Mouse (Mus musculus): Measurements from ENCODE around the gene Cass4.
A peak's percentile ranks its signal among the peaks of the same experiment; 100 is the strongest.

Cass4 gene

GRCm38 (mm10) chr2:172393391-172394051 is at the start of gene Cass4:
Gene Cass4, plus strand, starts transcription at chr2:172393794.
- DNase-seq (ENCODE audit: low read depth, low spot score): peak; percentile 57

- DNase-seq (ENCODE audit: low read depth, low spot score): no peak
Observed at GRCm38 (mm10) chr2:172344669-172345068, 48.9 kb upstream of the Cass4 start.

GRCm38 (mm10) chr2:172345258-172345738 is 48.3 kb upstream of the Cass4 start, which contains the start of gene Fam210b:
Gene Fam210b, plus strand, starts transcription at chr2:172345565.
- DNase-seq (ENCODE audit: low read depth, low spot score): peak; percentile 98

- DNase-seq (ENCODE audit: low read depth, low spot score): peak; percentile 21
Observed at GRCm38 (mm10) chr2:172346034-172346929, 47.3 kb upstream of the Cass4 start.

GRCm38 (mm10) chr2:172346933-172347611 is 46.5 kb upstream of the Cass4 start:
- no peak for DNase-seq (ENCODE audit: low read depth, low spot score)

- DNase-seq (ENCODE audit: low read depth, low spot score): no peak
Observed at GRCm38 (mm10) chr2:172348297-172348950, 45.2 kb upstream of the Cass4 start.

GRCm38 (mm10) chr2:172349776-172350175 is 43.8 kb upstream of the Cass4 start:
- peak; percentile 33 for DNase-seq (ENCODE audit: low read depth, low spot score)

GRCm38 (mm10) chr2:172350773-172351172 is 42.8 kb upstream of the Cass4 start:
- DNase-seq (ENCODE audit: low read depth, low spot score): no peak

GRCm38 (mm10) chr2:172353218-172353617 is 40.4 kb upstream of the Cass4 start:
- DNase-seq (ENCODE audit: low read depth, low spot score): no peak

- no peak for DNase-seq (ENCODE audit: low read depth, low spot score)
Observed at GRCm38 (mm10) chr2:172354761-172355160, 38.8 kb upstream of the Cass4 start.

GRCm38 (mm10) chr2:172355833-172356232 is 37.8 kb upstream of the Cass4 start:
- no peak for DNase-seq (ENCODE audit: low read depth, low spot score)

- no peak for DNase-seq (ENCODE audit: low read depth, low spot score)
Observed at GRCm38 (mm10) chr2:172363176-172363575, 30.4 kb upstream of the Cass4 start.

GRCm38 (mm10) chr2:172370411-172371223 is 23.0 kb upstream of the Cass4 start, which contains the start of the genes Aurka and Cstf1:
Gene Aurka, minus strand, starts transcription at chr2:172370535.
Gene Cstf1, plus strand, starts transcription at chr2:172370681.
- peak; percentile 98 for DNase-seq (ENCODE audit: low read depth, low spot score)

GRCm38 (mm10) chr2:172371258-172371657 is 22.3 kb upstream of the Cass4 start:
- no peak for DNase-seq (ENCODE audit: low read depth, low spot score)

- no peak for DNase-seq (ENCODE audit: low read depth, low spot score)
Observed at GRCm38 (mm10) chr2:172376551-172376950, 17.0 kb upstream of the Cass4 start.

- peak; percentile 28 for DNase-seq (ENCODE audit: low read depth, low spot score)
Observed at GRCm38 (mm10) chr2:172376999-172377515, 16.5 kb upstream of the Cass4 start.

- peak; percentile 56 for DNase-seq (ENCODE audit: low read depth, low spot score)
Observed at GRCm38 (mm10) chr2:172378332-172378731, 15.3 kb upstream of the Cass4 start.

GRCm38 (mm10) chr2:172380513-172380912 is 13.1 kb upstream of the Cass4 start:
- peak; percentile 29 for DNase-seq (ENCODE audit: low read depth, low spot score)

- DNase-seq (ENCODE audit: low read depth, low spot score): no peak
Observed at GRCm38 (mm10) chr2:172381341-172381740, 12.3 kb upstream of the Cass4 start.

GRCm38 (mm10) chr2:172381898-172382297 is 11.7 kb upstream of the Cass4 start:
- no peak for DNase-seq (ENCODE audit: low read depth, low spot score)

All from ES-CJ7 (cell line).